ENCODE assay signal across 8 mouse cellular contexts in the genomic region with DNA sequence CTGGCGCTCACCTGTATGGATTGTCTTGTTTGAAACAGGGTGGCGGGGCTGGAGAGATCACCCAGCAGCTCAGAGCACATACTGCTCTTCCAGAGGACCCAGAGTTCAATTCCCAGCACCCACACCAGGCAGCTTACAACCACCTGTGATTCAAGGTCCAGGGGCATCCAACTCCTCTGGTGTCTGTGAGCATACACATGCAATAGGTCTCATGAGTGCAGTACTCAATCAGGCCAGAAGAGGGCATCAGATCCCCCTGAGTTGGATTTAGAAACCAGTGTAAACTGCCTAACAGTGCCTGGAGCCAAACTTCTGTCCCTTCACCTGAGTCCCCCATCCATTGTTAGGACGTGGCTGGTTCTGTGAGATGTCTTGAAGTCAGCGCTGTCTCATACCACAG. TPM values are rescaled to one million over a fixed set of nuclear protein-coding genes. Genes with fewer than 3 reads are reported as not detected.
DNase-seq lines count a peak whose midpoint lies in the region; ATAC-seq and TF ChIP-seq lines count a peak whose summit lies in the region.

No protein-coding gene starts in this region.

- no peaks in the 10 kb centered on the region for H3K27me3 ChIP-seq in midbrain, postnatal 0 days (ENCODE audit: insufficient read depth, low read length)

- no peak overlapping the region for H3K27ac ChIP-seq in left cerebral cortex, adult 2 months
- no peak overlapping the region for H3K27ac ChIP-seq in midbrain, postnatal 0 days (ENCODE audit: low read depth, low read length)

- peak; percentile 45; the same call in 1 of the 2 replicates for ATAC-seq in granulocyte monocyte progenitor cell, adult 5-6 weeks (replicated peaks; ENCODE audit: poor library complexity, severe bottlenecking)
- no peak; the same call in 1 of the 2 replicates for ATAC-seq in midbrain, postnatal 0 days (ENCODE audit: low FRiP score)

- no peak overlapping the region for H3K4me3 ChIP-seq in left cerebral cortex, adult 2 months
- no peak overlapping the region for H3K4me3 ChIP-seq in midbrain, postnatal 0 days (ENCODE audit: low read depth, low read length)

- TF ChIP-seq CTCF in left cerebral cortex, adult 2 months (IDR thresholded peaks at IDR 0.05): peak; percentile 57
- peak; percentile 78 for TF ChIP-seq CTCF in midbrain, postnatal 0 days (IDR thresholded peaks at IDR 0.05)

- intact Hi-C loops in left cerebral cortex, adult 2 months (cut with DNase I): no loop called here

- no peaks in the 10 kb centered on the region for H3K4me1 ChIP-seq in midbrain, postnatal 0 days (ENCODE audit: insufficient read depth, low read length)

- no peak overlapping the region for H3K4me2 ChIP-seq in midbrain, postnatal 0 days (ENCODE audit: low read depth, low read length, poor library complexity, severe bottlenecking)

- no peak overlapping the region for H3K9ac ChIP-seq in midbrain, postnatal 0 days (replicated peaks; ENCODE audit: low read length, poor library complexity, severe bottlenecking)

- peak; percentile 71 for DNase-seq in embryo, embryonic 10 days (ENCODE audit: low spot score)
- no peak for DNase-seq in embryo, embryonic 11 days
- DNase-seq in left cerebral cortex, adult 2 months (ENCODE audit: extremely low spot score in 1 of 2, low spot score in 2 of 2): peak in 1 of 2 experiments; percentile 30
- DNase-seq in left cerebral cortex, adult 8-10 months (ENCODE audit: low spot score in 2 of 2): no peak
- peak; percentile 66 for DNase-seq in T-cell, adult 2 months (ENCODE audit: low spot score)
- DNase-seq in midbrain, postnatal 0 days (ENCODE audit: low spot score): peak; percentile 61
- DNase-seq in adipocyte (ENCODE audit: low spot score): no peak

- WGBS in midbrain, postnatal 0 days: 81% methylated on average over 4 of the region's 4 CpGs

- H3K36me3 ChIP-seq in midbrain, postnatal 0 days (ENCODE audit: insufficient read depth, low read length): no peaks in the 10 kb centered on the region

- no peaks in the 10 kb centered on the region for H3K9me3 ChIP-seq in midbrain, postnatal 0 days (ENCODE audit: low read length)

RNA-seq across cellular contexts. Expression of a gene that starts 7.2 kb away (rescaled TPM):
- 1 to 10 TPM; 1.3 to 1.5 TPM for total RNA-seq in left cerebral cortex, adult 2 months (2021)
- 1 to 10 TPM; 1.1 to 3.2 (median 1.7) TPM for total RNA-seq in left cerebral cortex, adult 8-10 months (2022)
- 7.3 and 12.0 TPM in 2 replicates for total RNA-seq in granulocyte monocyte progenitor cell, adult 5-6 weeks (2014; fragmentation: Nextera tagmentation)
- total RNA-seq in granulocyte monocyte progenitor cell, adult 5-6 weeks (2017): 9.0 and 11.8 TPM in 2 replicates
- total RNA-seq in midbrain, postnatal 0 days (2014; rRNA removed): 13.3 and 22.7 TPM in 2 replicates
- 10.3 and 13.3 TPM in 2 replicates for polyA plus RNA-seq in midbrain, postnatal 0 days (2015; fragmentation: Nextera tagmentation; extraction: Ambion mirVana)

RNA-seq across cellular contexts. Expression of a gene that starts 7.3 kb away (rescaled TPM):
- 10 to 100 TPM; 25.2 to 34.6 TPM for total RNA-seq in left cerebral cortex, adult 2 months (2021)
- 10 to 100 TPM; 32.9 to 39.8 (median 35.6) TPM for total RNA-seq in left cerebral cortex, adult 8-10 months (2022)
- 3.3 and 8.6 TPM in 2 replicates for total RNA-seq in granulocyte monocyte progenitor cell, adult 5-6 weeks (2014; fragmentation: Nextera tagmentation)
- total RNA-seq in granulocyte monocyte progenitor cell, adult 5-6 weeks (2017): 2.1 and 3.0 TPM in 2 replicates
- total RNA-seq in midbrain, postnatal 0 days (2014; rRNA removed): 152 and 156 TPM in 2 replicates
- 43.1 and 43.5 TPM in 2 replicates for polyA plus RNA-seq in midbrain, postnatal 0 days (2015; fragmentation: Nextera tagmentation; extraction: Ambion mirVana)

RNA-seq across cellular contexts. Expression of a gene that starts 32.1 kb away (rescaled TPM):
- total RNA-seq in left cerebral cortex, adult 2 months (2021): 100 to 1,000 TPM; 241 to 268 TPM
- 100 to 1,000 TPM; 280 to 307 (median 295) TPM for total RNA-seq in left cerebral cortex, adult 8-10 months (2022)
- 35.8 and 47.2 TPM in 2 replicates for total RNA-seq in granulocyte monocyte progenitor cell, adult 5-6 weeks (2014; fragmentation: Nextera tagmentation)
- 27.4 and 31.6 TPM in 2 replicates for total RNA-seq in granulocyte monocyte progenitor cell, adult 5-6 weeks (2017)
- 186 and 222 TPM in 2 replicates for total RNA-seq in midbrain, postnatal 0 days (2014; rRNA removed)
- 154 and 158 TPM in 2 replicates for polyA plus RNA-seq in midbrain, postnatal 0 days (2015; fragmentation: Nextera tagmentation; extraction: Ambion mirVana)

Comparison
In these comparisons a context has a peak if more than half of its experiments do, and no peak if none do; other contexts are left out.
1. DNase-seq: peak in embryo, embryonic 10 days (single experiment), T-cell, adult 2 months (single experiment) and midbrain, postnatal 0 days (single experiment); none in embryo, embryonic 11 days (single experiment), left cerebral cortex, adult 8-10 months (0 of 2) and adipocyte (single experiment).